Mouse (Mus musculus) C2C12 (cell line): Measurements from ENCODE around the gene Zscan18.

Experiments
- CTCF ChIP-seq: IDR thresholded peaks from one replicate; pipeline ENCODE4 v1.5.1; 2011; ENCODE audit not compliant: control insufficient read depth, insufficient read depth, insufficient read length
- MYOD1 ChIP-seq: IDR thresholded peaks from one replicate; pipeline ENCODE4 v1.6.1; 2011; ENCODE audit warnings: low read depth; ENCODE audit not compliant: control insufficient read depth, insufficient read length
- MYOG ChIP-seq: IDR thresholded peaks from one replicate; pipeline ENCODE4 v1.6.1; 2011; ENCODE audit not compliant: control insufficient read depth, insufficient read length; ENCODE audit errors: extremely low read depth
- USF1 ChIP-seq: IDR thresholded peaks from one replicate; pipeline ENCODE4 v1.6.1; 2011; ENCODE audit warnings: low read depth, mild to moderate bottlenecking, control low read depth, moderate library complexity

- TF ChIP-seq MYOG (no peak), CTCF (no peak), USF1 (no peak), MYOD1 (no peak)
Measured at GRCm38 (mm10) chr7:12788025-12788424, 15.4 kb downstream of the Zscan18 start.
